Mouse (Mus musculus) bone marrow macrophage, adult 2 months (primary cell): ENCODE measurements around the gene Cdk19. TPM values are rescaled to one million over a fixed set of nuclear protein-coding genes. Genes with fewer than 3 reads are reported as not detected.
A peak's percentile ranks its signal among the peaks of the same experiment; 100 is the strongest.

ENCODE experiments used
- H3K27ac ChIP-seq: 2 replicates; pipeline ENCODE4 v1.5.1; 2012; ENCODE audit warnings: low read depth, low read length; ENCODE audit not compliant: insufficient read depth
- H3K4me1 ChIP-seq: 2 replicates; pipeline ENCODE4 v1.6.1; 2012; ENCODE audit warnings: low read length; ENCODE audit not compliant: control insufficient read depth, insufficient read depth
- H3K4me3 ChIP-seq: 2 replicates; pipeline ENCODE4 v1.5.1; 2012; ENCODE audit warnings: mild to moderate bottlenecking, low read length, moderate library complexity; ENCODE audit not compliant: insufficient read depth
- CTCF ChIP-seq: IDR thresholded peaks from 2 replicates; pipeline ENCODE4 v1.5.1; 2012; ENCODE audit warnings: low read depth, mild to moderate bottlenecking, low read length, moderate library complexity
- POLR2A ChIP-seq: IDR thresholded peaks from 2 replicates; pipeline ENCODE4 v1.6.1; 2012; ENCODE audit warnings: mild to moderate bottlenecking, low read depth, low read length, borderline replicate concordance
- polyA plus RNA-seq: library from polyadenylated mRNA; stranded (reverse); fragments of >200 nt; gene quantifications from 2 replicates; pipeline ENCODE4 v1.2.4, GENCODE M21; 2012; ENCODE audit not compliant: missing spikeins, insufficient read depth, insufficient read length

Cdk19 gene
- polyA plus RNA-seq: 38.4 and 41.2 TPM in 2 replicates

DNA sequence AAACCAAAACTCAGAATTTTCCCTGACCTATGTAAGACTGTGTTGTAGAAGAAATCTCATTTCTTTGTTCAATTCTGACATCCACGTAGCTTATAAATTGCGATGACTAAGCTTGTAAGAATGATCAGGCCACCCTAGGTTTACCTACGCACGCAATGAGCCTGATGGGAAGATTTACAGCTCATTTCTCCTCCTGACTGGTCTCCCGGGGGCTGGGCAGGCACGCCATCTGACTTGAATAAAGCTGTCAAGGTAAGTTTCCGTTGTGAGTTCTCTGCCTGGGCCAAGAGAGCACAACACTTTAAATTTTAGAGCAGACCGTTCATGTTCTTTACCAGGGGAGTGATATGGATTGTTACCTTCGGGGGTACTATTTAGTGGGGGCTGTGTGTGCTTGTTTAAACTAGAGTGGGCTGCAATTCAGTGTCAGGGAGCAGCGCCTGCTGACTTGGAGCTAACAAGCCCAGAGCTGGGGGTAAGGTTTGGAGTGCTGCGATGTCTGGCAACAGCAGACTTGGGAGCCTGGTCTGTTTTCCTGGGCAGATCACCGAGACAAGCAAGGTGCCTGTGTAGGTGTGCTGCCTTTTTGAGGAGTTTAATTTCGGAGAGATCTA, at the start of gene Cdk19:
Gene Cdk19, plus strand, starts transcription at position 214 of the 614 bp plus-strand sequence.
- Histone ChIP-seq H3K4me1 (no peaks in the 10 kb centered on the region), H3K4me3 (no peak within 1 kb of the TSS), H3K27ac (no peak within 1 kb of the TSS)
- no peak for TF ChIP-seq CTCF
- no peak for TF ChIP-seq POLR2A

DNA sequence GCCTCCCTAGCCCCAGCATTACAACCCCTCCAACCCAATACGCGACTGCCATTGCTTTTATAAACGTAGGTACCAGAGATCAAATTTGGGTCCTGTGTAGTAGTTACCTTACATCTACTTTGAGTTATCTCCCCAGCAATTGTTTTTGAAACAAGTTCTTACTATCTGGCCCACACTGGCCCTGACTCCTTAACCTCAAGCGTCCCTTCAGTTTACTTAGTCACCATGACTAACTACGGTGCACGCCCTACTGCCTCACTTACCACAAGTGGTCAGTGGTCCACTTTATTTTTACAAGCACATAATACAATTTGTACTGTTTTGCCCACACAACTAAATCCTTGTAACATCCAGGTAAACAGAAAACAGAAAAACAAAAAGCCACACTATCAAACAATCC, 46.7 kb upstream of the Cdk19 start:
- Histone ChIP-seq H3K4me1 (peaks cover 7% of the 10 kb centered on the region), H3K27ac (no peak overlapping the region), H3K4me3 (no peak overlapping the region)
- TF ChIP-seq POLR2A (no peak), CTCF (no peak)

DNA sequence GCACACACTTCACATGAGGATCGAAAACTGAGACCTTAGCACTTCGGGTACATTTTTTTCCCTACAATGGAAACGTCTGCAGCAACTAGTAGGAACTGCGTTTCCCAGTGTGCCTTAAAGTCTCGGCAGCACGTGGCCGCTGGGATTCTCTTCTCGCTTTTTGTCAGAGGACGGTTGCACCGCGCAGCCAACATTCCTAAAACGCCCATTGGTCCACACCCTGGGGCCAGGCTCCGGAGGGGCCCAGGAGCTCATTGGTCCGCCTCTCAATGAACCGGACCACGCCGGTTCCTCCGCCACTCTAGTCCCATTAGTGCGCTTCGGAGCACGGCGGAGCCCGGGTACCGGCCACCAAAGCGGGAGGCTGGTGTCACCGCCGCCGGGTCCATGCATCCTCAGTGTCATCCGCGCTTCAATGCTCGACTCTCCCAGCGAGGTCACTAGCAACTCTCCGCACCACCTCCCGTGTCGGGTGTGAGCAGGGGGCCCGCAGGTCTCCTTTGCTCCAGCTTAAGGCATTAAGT, 38.7 kb upstream of the Cdk19 start:
- H3K27ac ChIP-seq: peak overlapping the region; percentile 67
- peaks cover 14% of the 10 kb centered on the region for H3K4me1 ChIP-seq
- TF ChIP-seq CTCF: no peak
- TF ChIP-seq POLR2A: no peak

DNA sequence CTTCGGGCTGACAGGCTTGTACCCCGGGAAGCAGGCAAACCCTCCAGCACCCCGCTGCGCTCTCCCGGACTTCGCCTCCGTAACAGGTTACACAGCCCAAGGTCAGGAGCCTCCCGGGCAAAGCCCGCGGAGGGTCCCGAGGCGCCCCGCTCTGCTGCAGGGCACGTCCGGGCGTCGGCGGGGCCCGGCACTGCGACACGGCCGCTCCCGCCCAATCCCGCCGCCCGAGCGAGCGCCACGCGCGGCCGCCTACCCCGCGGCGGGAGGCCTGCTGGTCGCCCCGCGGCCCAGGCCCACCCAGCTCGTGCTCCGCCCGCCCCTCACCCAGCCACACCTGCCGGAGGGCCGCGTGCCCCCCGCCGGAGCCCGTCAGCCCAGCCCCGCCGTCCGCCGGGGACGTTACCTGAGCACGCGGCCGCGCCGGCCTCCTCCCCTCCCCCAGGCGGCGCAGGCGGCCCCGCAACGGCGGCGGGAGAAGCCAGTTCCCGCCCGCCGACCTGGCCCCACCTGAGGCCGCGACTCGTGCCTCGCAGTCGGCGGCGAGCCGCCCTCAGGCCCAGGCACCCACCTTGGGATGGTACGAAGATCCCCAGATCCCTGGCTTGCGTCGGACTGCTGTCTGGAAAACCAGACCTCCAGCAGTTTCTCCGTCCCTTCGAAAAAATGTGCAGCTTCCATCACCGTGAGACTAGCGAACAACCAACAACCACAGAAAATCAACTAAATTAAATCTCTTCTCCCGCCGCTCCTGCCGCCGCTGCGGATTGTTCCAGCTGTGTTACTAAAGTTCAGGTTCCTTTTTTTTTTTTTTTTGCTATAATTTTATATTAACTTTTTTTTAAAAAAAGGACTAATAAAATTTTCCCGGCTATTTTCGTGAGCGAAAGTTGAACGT, 37.9 kb upstream of the Cdk19 start:
- Histone ChIP-seq H3K4me1 (peaks cover 14% of the 10 kb centered on the region), H3K27ac (peak overlapping the region; percentile 67), H3K4me3 (peak overlapping the region; percentile 67)

More for the DNA sequence above, 38.7 kb upstream of the Cdk19 start:
- H3K4me3 ChIP-seq: peak overlapping the region; percentile 67

DNA sequence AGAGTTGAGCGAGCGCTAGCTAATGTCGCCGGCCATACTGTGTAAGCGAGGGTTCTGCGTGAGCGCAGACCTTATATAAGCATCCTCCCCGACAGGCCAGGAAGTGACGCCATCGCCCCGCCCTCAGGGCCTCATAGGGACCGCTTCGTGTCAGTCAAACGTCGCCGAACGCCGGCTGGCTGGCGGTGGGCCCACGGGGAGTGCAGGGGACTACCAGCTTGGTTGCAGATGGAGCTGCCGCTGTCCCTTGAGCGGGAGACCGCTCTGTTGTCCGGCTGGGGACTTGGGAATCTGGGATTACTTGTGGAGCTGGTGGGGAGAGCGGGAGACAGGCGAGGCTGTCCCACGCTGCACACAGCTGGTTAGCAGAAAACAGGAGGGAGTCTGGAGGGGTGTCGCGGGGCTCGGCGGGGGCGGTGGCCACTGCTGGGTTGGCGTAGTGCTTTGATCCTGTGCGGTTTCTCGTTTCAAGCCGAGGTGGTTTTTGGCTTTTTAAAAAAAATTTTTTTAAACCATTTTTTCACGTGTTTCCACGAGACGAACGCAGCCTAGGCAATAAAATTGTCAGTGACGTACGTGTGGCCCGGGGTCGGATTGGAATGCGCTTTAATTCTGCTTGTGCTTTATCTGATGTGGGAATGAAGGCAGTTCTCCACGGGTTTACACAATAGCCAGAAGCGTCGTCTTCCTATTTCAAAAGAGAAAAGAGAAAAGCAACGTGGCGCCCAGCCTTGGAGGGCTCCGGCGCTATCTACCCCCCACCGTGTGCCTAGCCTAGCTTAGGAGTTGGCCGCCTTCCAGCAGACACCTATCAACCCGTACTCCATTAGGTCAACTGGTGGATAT, 37.0 kb upstream of the Cdk19 start, which contains the start of gene Amd1:
Gene Amd1, minus strand, starts transcription at position 47 of the 846 bp plus-strand sequence.
- peaks cover 11% of the 10 kb centered on the region for H3K4me1 ChIP-seq
- no peak for TF ChIP-seq CTCF
- TF ChIP-seq POLR2A: no peak
- H3K4me3 ChIP-seq: peak within 1 kb of the TSS; percentile 72
- peak within 1 kb of the TSS; percentile 72 for H3K27ac ChIP-seq

DNA sequence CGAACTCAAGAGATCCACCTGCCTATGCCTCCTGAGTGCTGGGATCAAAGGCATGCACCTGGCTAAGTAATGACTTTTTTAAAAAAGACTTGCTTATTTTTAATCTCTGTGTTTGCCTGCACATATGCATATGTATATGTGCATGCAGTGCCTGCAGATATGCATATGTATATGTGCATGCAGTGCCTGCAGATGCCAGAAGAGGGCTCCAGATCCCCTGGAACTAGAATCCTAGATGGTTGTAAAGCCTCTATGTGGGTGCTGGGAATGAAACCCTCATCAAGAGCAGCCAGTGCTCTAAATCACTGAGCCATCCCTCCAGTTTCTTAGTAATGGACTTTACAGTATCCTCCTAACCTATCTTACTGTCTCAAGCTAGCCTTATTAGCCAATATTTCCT, 33.4 kb upstream of the Cdk19 start:
- TF ChIP-seq POLR2A (no peak), CTCF (no peak)
- no peak overlapping the region for H3K4me3 ChIP-seq
- H3K4me1 ChIP-seq: peaks cover 12% of the 10 kb centered on the region
- no peak overlapping the region for H3K27ac ChIP-seq

DNA sequence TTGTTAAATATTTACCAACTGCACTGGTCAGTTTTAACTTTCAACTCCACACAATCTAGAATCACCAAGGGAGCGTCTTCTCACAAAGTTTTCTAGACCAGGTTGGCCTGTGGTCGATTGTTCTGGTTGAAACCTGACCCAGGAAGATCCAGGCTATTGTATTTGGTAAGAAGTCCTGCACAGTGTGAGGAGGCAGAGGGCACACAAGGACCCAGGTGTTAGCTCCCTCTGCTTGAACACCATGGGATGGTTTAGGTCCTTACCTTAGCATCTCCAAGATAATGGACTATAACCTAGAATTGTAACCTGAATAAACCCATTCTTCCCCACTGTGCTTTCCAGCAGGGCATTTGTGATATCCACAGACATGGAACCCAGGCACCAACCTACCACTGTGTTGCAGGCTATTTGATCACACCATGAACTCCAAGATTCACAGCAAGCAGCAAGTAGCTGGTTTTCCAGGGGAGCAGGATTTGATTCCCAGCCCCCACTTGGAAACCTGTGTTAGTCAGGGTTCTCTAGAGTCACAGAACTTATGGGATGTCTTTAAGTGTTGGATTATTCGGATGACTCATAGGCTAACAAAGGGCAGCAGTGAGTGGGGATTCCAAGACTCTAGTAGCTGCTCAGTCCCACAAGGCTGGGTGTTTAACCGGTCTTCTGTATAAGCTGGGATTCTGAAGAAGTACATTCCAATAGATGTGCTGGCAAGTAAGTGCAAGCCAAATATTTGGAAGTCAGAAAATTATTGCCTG, 31.4 kb upstream of the Cdk19 start:
- Histone ChIP-seq H3K4me1 (peaks cover 12% of the 10 kb centered on the region), H3K4me3 (no peak overlapping the region), H3K27ac (no peak overlapping the region)
- TF ChIP-seq POLR2A (no peak), CTCF (no peak)

DNA sequence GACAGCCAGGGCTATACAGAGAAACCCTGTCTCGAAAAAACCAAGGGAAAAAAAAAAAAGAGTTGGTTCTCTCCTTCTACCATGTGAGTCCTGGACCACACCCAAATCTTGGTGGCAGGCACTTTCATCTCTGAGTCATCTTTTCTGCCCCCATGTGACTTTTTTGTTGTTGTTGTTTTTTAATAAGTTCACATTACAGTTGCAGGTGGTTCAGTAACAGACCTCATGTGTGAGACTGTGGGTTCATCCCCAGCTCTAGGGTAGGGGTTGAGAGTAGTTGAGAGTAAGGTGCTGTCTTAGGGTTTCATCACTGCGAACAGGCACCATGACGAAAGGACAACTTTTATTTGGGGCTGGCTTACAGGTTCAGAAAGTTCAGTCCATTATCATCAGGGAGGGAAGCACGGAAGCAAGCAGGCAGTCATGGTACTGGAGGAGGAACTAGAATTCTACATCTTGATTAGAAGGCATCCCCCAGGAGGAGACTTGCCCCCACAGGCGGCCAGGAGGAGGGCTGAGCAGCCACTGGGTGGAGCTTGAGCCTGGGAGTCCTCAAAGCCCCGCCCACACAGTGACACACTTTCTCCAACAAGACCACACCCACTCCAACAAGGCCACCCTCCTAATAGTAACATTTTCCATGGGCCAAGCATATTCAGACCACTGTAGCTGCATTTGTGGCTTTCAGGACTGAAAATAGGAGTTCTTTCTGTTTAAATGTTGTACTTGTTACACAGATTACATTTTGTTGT, 29.3 kb upstream of the Cdk19 start:
- Histone ChIP-seq H3K4me1 (peaks cover 12% of the 10 kb centered on the region), H3K4me3 (no peak overlapping the region), H3K27ac (peak overlapping the region; percentile 58)
- TF ChIP-seq CTCF (no peak), POLR2A (no peak)
